Mouse (Mus musculus) liver, adult 2 months (tissue): Measurements from ENCODE around the gene Creb3.

ENCODE experiments used
- CTCF ChIP-seq: fragments of 200-500 bp; IDR thresholded peaks from 2 replicates; pipeline ENCODE4 v1.5.1; 2011; ENCODE audit warnings: low read depth, low read length, control low read depth
- POLR2A ChIP-seq: fragments of 200-500 bp; IDR thresholded peaks from 2 replicates; pipeline ENCODE4 v1.6.1; 2011; ENCODE audit warnings: low read length, control low read depth; ENCODE audit not compliant: insufficient read depth; ENCODE audit errors: extremely low read depth

DNA sequence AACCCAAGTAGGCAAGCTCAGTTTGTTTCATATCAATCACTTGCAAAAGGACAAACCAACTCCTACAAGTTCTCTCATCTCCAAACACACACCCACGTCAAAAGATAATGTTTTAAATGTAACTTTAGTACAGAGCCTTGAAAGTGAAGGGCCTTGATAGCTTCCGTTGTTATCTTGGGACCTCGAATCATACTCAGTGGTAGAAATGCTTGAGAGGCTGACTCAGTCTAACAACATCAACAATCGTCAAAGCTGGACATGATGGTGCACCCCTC is 1.4 kb downstream of the Creb3 start:
- TF ChIP-seq CTCF (no peak), POLR2A (no peak)
